Mouse (Mus musculus) T-helper 2 cell (primary cell): ENCODE results near the gene Edc3.

ENCODE experiments used
- in situ Hi-C: fragments of 300-600 bp; cut with MboI, MseI; formaldehyde crosslinking; loops from one replicate; pipeline ENCODE4 v1.15.1; 2025; ENCODE audit warnings: high pct_unique_total_duplicates

The Edc3 gene

GRCm38 (mm10) chr9:57800325-57800975, 92.1 kb downstream of the Edc3 start:
- in situ Hi-C loops: loop anchor here (25.0 kb wide), 1 partner anchor 1413 kb away; no protein-coding TSS in a partner anchor
